Mouse (Mus musculus) embryonic facial prominence, embryonic 13.5 days (tissue): ENCODE data around the gene Hlcs. TPM values are rescaled to one million over a fixed set of nuclear protein-coding genes. Genes with fewer than 3 reads are reported as not detected.

Experiments used
- ATAC-seq: fragments of 200-750 bp; cut with Nextera tagmentation; 2 replicates; pipeline ENCODE4 v1.8.0; 2017; ENCODE audit warnings: low read depth; ENCODE audit not compliant: insufficient number of reproducible peaks, insufficient read depth, low FRiP score, low TSS enrichment
- H3K27ac ChIP-seq: fragments of 300-500 bp; sonication (generic); 2 replicates; pipeline ENCODE4 v1.5.1; 2015; ENCODE audit warnings: moderate library complexity, mild to moderate bottlenecking, inconsistent platforms
- H3K27me3 ChIP-seq: fragments of 300-500 bp; sonication (generic); 2 replicates; pipeline ENCODE4 v1.6.1; 2015; ENCODE audit warnings: mild to moderate bottlenecking, inconsistent platforms
- H3K36me3 ChIP-seq: fragments of 300-500 bp; sonication (generic); 2 replicates; pipeline ENCODE4 v1.6.1; 2015; ENCODE audit warnings: mild to moderate bottlenecking, inconsistent platforms
- H3K4me1 ChIP-seq: fragments of 300-500 bp; sonication (generic); 2 replicates; pipeline ENCODE4 v1.6.1; 2015; ENCODE audit warnings: inconsistent platforms
- H3K4me2 ChIP-seq: fragments of 300-500 bp; sonication (generic); 2 replicates; pipeline ENCODE4 v1.6.1; 2015; ENCODE audit warnings: moderate library complexity, mild to moderate bottlenecking, inconsistent platforms
- H3K4me3 ChIP-seq: fragments of 300-500 bp; sonication (generic); 2 replicates; pipeline ENCODE4 v1.5.1; 2015; ENCODE audit warnings: mild to moderate bottlenecking, inconsistent platforms
- H3K9ac ChIP-seq: fragments of 300-500 bp; sonication (generic); 2 replicates; pipeline ENCODE4 v1.6.1; 2015; ENCODE audit warnings: mild to moderate bottlenecking, inconsistent platforms
- H3K9me3 ChIP-seq: fragments of 300-500 bp; sonication (generic); 2 replicates; pipeline ENCODE4 v1.6.1; 2016; ENCODE audit warnings: inconsistent platforms
- WGBS: fragments of 180-500 bp; shearing (Covaris S2); methylation state at CpG from one replicate; pipeline ENCODE4 v1.1.7; 2015; ENCODE audit warnings: mixed read lengths; 5-methylcytosine and 5-hydroxymethylcytosine counted together
- polyA plus RNA-seq: library from polyadenylated mRNA; unstranded; fragments of >200 nt; fragmentation: Nextera tagmentation; extraction: Ambion mirVana; gene quantifications from 2 replicates; pipeline ENCODE4 v1.2.1, GENCODE M21; 2015

Hlcs gene
- polyA plus RNA-seq: 10.0 and 10.5 TPM in 2 replicates

- Histone ChIP-seq H3K4me3 (peak within 1 kb of the TSS; percentile 66), H3K4me2 (peak within 1 kb of the TSS; percentile 87), H3K9me3 (no peaks in the 10 kb centered on the region), H3K27ac (peak within 1 kb of the TSS; percentile 100), H3K36me3 (no peaks in the 10 kb centered on the region), H3K4me1 (peaks cover 14% of the 10 kb centered on the region), H3K9ac (peak within 1 kb of the TSS; percentile 90), H3K27me3 (0 out of 2 replicates have a peak, but pooled peaks cover 5% of the 10 kb centered on the region)
- under 1% methylated on average over 63 of the region's 64 CpGs for WGBS
- ATAC-seq: peak; percentile 93
Observed at GRCm38 (mm10) chr16:94313229-94314030, at the start of gene Hlcs. Gene Hlcs (minus strand): TSS chr16:94313571.

DNA sequence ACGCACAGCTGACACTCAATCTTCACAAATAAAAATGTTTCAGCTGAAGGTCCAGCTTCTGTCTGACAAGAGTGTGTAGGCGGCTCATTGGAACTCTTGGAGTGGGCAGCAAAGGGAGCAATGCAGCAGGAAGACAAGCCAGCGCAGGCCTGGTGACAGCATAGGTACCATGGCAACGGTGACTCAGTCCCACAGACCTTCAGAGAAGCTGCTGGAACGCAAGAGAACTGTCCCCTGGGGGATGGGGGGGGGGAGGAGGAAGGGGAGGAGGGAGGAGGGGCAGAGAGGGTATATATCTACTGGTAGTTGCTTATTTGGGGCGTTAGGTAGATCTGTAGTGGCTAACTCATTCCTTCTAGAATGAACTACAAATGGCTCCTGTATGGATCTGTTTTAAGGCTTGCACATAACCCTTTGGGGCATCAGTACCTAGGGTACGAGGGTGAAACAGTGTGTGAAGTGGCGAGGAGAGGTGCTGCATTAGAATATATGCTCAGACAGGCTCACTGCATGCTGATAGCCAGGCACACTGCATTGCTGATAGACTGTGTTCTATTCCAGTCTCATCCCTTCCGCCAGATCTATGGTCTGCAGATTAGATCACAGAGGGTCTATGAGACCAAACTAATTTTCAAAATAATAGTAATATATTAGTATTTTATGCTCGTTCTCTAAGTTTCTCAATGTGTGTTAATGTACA lies 49.0 kb upstream of the Hlcs start:
- no peak for ATAC-seq
- Histone ChIP-seq H3K27me3 (no peaks in the 10 kb centered on the region), H3K9me3 (no peaks in the 10 kb centered on the region), H3K4me2 (no peak overlapping the region), H3K4me3 (no peak overlapping the region), H3K27ac (no peak overlapping the region), H3K4me1 (peaks cover 7% of the 10 kb centered on the region), H3K9ac (no peak overlapping the region), H3K36me3 (peaks cover 8% of the 10 kb centered on the region; the same call in 1 of the 2 replicates)
- 46% methylated on average over 10 of the region's 10 CpGs for WGBS

DNA sequence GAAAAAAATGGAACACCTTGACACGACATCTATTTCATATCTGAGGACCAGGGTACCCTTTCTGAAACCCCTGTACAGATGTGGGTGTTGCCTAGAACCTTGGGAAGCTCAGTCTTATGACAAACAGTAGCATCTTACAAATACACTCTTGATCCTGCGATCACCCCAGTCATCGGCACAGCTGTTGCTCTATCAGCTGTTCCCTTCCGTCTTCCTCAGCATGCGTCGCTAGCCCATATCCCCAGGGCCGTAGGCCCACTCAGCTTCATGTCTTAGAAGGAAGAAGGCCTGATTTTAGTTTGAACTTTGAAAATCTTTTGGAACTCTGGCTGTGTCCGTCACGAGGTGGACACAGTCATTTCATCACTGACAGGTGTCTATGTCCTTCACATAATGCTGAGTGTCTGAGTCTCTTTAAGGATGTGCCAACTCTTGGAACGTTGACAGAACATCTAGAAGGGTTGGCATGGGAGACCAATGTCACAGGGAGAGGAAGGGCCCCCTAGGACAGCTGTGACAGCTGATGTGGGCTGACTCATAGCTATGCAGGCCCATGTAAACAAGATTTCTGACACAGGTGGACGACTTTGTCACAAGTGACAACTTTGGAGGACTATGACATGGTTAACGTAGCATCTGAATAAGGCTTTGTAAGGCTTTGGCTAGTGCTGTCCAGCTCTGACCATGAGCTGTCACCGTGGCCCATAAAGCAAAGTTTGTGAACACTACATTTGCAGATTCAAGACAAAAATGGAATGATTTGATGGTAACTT lies 47.4 kb upstream of the Hlcs start:
- 85% methylated on average over 13 of the region's 13 CpGs for WGBS
- no peak for ATAC-seq

GRCm38 (mm10) chr16:94358091-94358490 lies 44.7 kb upstream of the Hlcs start:
- Histone ChIP-seq H3K4me2 (no peak overlapping the region), H3K4me1 (peaks cover 11% of the 10 kb centered on the region), H3K9ac (no peak overlapping the region), H3K9me3 (no peaks in the 10 kb centered on the region), H3K27me3 (no peaks in the 10 kb centered on the region), H3K4me3 (no peak overlapping the region), H3K27ac (no peak overlapping the region), H3K36me3 (no peaks in the 10 kb centered on the region)
- no peak for ATAC-seq
- WGBS: 86% methylated on average over 3 of the region's 3 CpGs

More for the DNA sequence above, 47.4 kb upstream of the Hlcs start:
- H3K9me3 ChIP-seq: no peaks in the 10 kb centered on the region
- H3K4me1 ChIP-seq: peaks cover 7% of the 10 kb centered on the region
- no peak overlapping the region for H3K4me2 ChIP-seq
- no peaks in the 10 kb centered on the region for H3K27me3 ChIP-seq
- no peak overlapping the region for H3K9ac ChIP-seq
- no peak overlapping the region for H3K27ac ChIP-seq
- H3K36me3 ChIP-seq: 0 out of 2 replicates have a peak, but pooled peaks cover 8% of the 10 kb centered on the region
- H3K4me3 ChIP-seq: no peak overlapping the region

- Histone ChIP-seq H3K27me3 (no peaks in the 10 kb centered on the region), H3K27ac (no peak overlapping the region), H3K4me3 (no peak overlapping the region), H3K9me3 (no peaks in the 10 kb centered on the region), H3K9ac (no peak overlapping the region), H3K4me2 (no peak overlapping the region), H3K4me1 (peaks cover 5% of the 10 kb centered on the region), H3K36me3 (no peaks in the 10 kb centered on the region)
- no peak for ATAC-seq
- 67% methylated on average over 11 of the region's 11 CpGs for WGBS
Observed at GRCm38 (mm10) chr16:94356776-94357494, 43.6 kb upstream of the Hlcs start.

DNA sequence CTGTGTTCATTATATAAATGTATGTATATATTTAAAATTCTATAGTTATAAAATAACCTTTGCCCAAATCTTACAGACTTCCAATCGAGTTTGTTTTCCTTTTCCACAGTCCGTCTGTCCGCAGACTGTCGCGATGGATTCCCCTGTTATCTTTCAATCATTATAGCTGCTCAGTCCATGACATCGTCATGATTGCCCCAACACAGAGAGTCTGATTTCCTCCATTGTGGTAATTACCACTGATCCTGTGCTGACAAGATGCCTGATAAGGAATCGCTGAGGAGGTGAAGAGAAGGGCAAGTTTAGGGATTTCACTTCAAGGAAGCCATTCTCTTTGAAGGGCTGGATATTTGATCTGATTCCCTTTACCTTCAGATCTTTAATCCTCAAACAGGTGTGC lies 42.7 kb upstream of the Hlcs start:
- Histone ChIP-seq H3K9ac (no peak overlapping the region), H3K9me3 (no peaks in the 10 kb centered on the region), H3K27me3 (no peaks in the 10 kb centered on the region), H3K4me2 (no peak overlapping the region), H3K36me3 (no peaks in the 10 kb centered on the region), H3K4me3 (no peak overlapping the region), H3K27ac (no peak overlapping the region), H3K4me1 (0 out of 2 replicates have a peak, but pooled peaks cover 4% of the 10 kb centered on the region)
- no peak for ATAC-seq
- WGBS: 38% methylated on average over 7 of the region's 7 CpGs

GRCm38 (mm10) chr16:94354450-94354849 lies 41.1 kb upstream of the Hlcs start:
- Histone ChIP-seq H3K9me3 (no peaks in the 10 kb centered on the region), H3K27me3 (no peaks in the 10 kb centered on the region), H3K36me3 (no peaks in the 10 kb centered on the region), H3K4me1 (peaks cover 14% of the 10 kb centered on the region), H3K4me2 (no peak overlapping the region), H3K27ac (no peak overlapping the region), H3K9ac (no peak overlapping the region), H3K4me3 (no peak overlapping the region)
- 48% methylated on average over 9 of the region's 9 CpGs for WGBS
- no peak for ATAC-seq

- ATAC-seq: no peak
Observed at GRCm38 (mm10) chr16:94350287-94350677, 36.9 kb upstream of the Hlcs start.

GRCm38 (mm10) chr16:94349588-94350286 lies 36.4 kb upstream of the Hlcs start:
- Histone ChIP-seq H3K9me3 (no peaks in the 10 kb centered on the region), H3K27ac (peak overlapping the region; percentile 13; the same call in 1 of the 2 replicates), H3K4me2 (no peak overlapping the region), H3K4me3 (no peak overlapping the region), H3K27me3 (no peaks in the 10 kb centered on the region), H3K4me1 (peaks cover 14% of the 10 kb centered on the region), H3K36me3 (no peaks in the 10 kb centered on the region), H3K9ac (no peak overlapping the region)
- WGBS: 51% methylated on average over 11 of the region's 11 CpGs
- ATAC-seq: no peak

More at GRCm38 (mm10) chr16:94350287-94350677, 36.9 kb upstream of the Hlcs start:
- Histone ChIP-seq H3K27me3 (no peaks in the 10 kb centered on the region), H3K4me2 (no peak overlapping the region), H3K36me3 (no peaks in the 10 kb centered on the region), H3K4me3 (no peak overlapping the region), H3K9ac (no peak overlapping the region), H3K4me1 (peaks cover 14% of the 10 kb centered on the region), H3K9me3 (no peaks in the 10 kb centered on the region), H3K27ac (0 out of 2 replicates have a peak overlapping the region, but pooled peaks have one; percentile 13)
- 48% methylated on average over 10 of the region's 10 CpGs for WGBS

- no peak overlapping the region for H3K4me2 ChIP-seq
- no peaks in the 10 kb centered on the region for H3K9me3 ChIP-seq
- 81% methylated on average over 2 of the region's 2 CpGs for WGBS
- H3K4me3 ChIP-seq: no peak overlapping the region
- H3K4me1 ChIP-seq: peaks cover 14% of the 10 kb centered on the region
- no peak overlapping the region for H3K27ac ChIP-seq
- no peak for ATAC-seq
- H3K36me3 ChIP-seq: no peaks in the 10 kb centered on the region
- H3K9ac ChIP-seq: no peak overlapping the region
- H3K27me3 ChIP-seq: no peaks in the 10 kb centered on the region
Observed at GRCm38 (mm10) chr16:94348779-94349178, 35.4 kb upstream of the Hlcs start.
